Mouse (Mus musculus): ENCODE data around the gene Slc16a14.

Gene Slc16a14

GRCm38 (mm10) chr1:84866706-84867230 is 68.2 kb downstream of the Slc16a14 start:
- DNase-seq (ENCODE audit: extremely low spot score, low spot score) = no peak

GRCm38 (mm10) chr1:84866231-84866630 is 68.7 kb downstream of the Slc16a14 start:
- DNase-seq (ENCODE audit: extremely low spot score, low spot score) = no peak

GRCm38 (mm10) chr1:84864645-84865044 is 70.3 kb downstream of the Slc16a14 start:
- no peak for DNase-seq (ENCODE audit: extremely low spot score, low spot score)

- no peak for DNase-seq (ENCODE audit: extremely low spot score, low spot score)
Observed at GRCm38 (mm10) chr1:84861255-84861630, 73.7 kb downstream of the Slc16a14 start.

- DNase-seq (ENCODE audit: extremely low spot score, low spot score) = no peak
Observed at GRCm38 (mm10) chr1:84860360-84861254, 74.3 kb downstream of the Slc16a14 start.

- no peak for DNase-seq (ENCODE audit: extremely low spot score, low spot score)
Observed at GRCm38 (mm10) chr1:84859597-84859996, 75.3 kb downstream of the Slc16a14 start.
